Mouse (Mus musculus): ENCODE measurements around the gene Bahd1.

DNA sequence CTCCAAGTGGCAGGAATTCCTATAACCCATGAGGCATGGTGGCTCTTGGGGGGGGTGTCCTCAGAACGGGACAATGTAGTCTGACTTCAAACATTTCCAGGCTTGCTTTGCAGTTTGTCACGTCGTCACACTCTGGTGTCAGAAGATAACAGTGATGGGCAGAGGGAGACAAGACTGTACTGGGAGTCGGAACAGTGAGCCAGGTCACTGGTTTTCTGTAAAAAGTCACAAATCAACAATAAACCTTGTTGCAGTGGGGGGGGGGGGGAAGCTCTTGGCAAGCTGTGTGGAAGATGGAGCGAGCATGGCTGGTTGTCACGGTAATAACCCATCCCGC, 63.5 kb downstream of the Bahd1 start:
- TF ChIP-seq MAFK (IDR thresholded peaks at IDR 0.05; ENCODE audit: insufficient read depth, low read depth, low read length) (no peak), ZC3H11A (IDR thresholded peaks at IDR 0.05; ENCODE audit: borderline replicate concordance, low read depth, low read length) (no peak), CHD2 (IDR thresholded peaks at IDR 0.05; ENCODE audit: low read depth, low read length) (no peak)

Data from ES-E14 (cell line).